8 mouse cellular contexts compared by ENCODE assay signal in the genomic region with DNA sequence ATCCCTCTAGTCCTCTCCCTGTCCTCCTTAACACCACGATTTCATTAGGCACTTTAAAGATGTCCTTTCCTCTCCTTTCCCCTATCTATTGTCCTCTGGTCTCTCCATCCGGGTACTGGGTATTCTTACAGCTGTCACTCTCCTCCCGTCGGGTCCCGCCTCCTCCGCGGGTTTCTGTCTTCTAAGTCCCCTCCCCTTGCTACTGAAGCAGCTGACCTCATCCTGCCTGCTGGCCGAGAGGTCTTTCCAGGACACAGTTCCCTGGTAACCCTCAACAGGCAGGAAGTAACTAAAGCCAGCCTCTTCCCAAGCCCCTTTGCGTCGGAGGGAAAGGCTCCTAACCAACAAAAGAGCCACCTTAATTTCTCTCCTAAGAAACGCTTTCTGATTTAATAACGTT. TPM values are rescaled to one million over a fixed set of nuclear protein-coding genes. Genes with fewer than 3 reads are reported as not detected.
A peak's percentile ranks its signal among the peaks of the same experiment; 100 is the strongest.
DNase-seq lines count a peak whose midpoint lies in the region; ATAC-seq lines count a peak whose summit lies in the region.

No protein-coding gene starts in this region.

- 4% methylated on average over 12 of the region's 12 CpGs for WGBS in hindbrain, embryonic 14.5 days

- H3K4me1 ChIP-seq in hindbrain, embryonic 14.5 days (replicated peaks; ENCODE audit: control insufficient read depth, insufficient read depth, low read length) = no peaks in the 10 kb centered on the region

- H3K9me3 ChIP-seq in hindbrain, embryonic 14.5 days (ENCODE audit: control insufficient read depth, low read length) = no peaks in the 10 kb centered on the region

- no peak overlapping the region for H3K4me3 ChIP-seq in hindbrain, embryonic 14.5 days (replicated peaks; ENCODE audit: low read length)

- 0 out of 2 replicates have a peak overlapping the region, but pooled peaks have one; percentile 4 for H3K9ac ChIP-seq in hindbrain, embryonic 14.5 days

- no peak overlapping the region for H3K4me2 ChIP-seq in hindbrain, embryonic 14.5 days (replicated peaks)

- H3K36me3 ChIP-seq in hindbrain, embryonic 14.5 days (replicated peaks; ENCODE audit: control insufficient read depth, insufficient read depth) = no peaks in the 10 kb centered on the region

- H3K27ac ChIP-seq in hindbrain, embryonic 14.5 days = no peak overlapping the region

- H3K27me3 ChIP-seq in hindbrain, embryonic 14.5 days (ENCODE audit: control insufficient read depth, insufficient read depth, low read length) = no peaks in the 10 kb centered on the region

- peak; percentile 97 for DNase-seq in R1 (ENCODE audit: low read depth, low spot score)
- DNase-seq in cerebellum, adult 9-11 months = peak; percentile 72
- DNase-seq in frontal cortex, postnatal 14 days (ENCODE audit: low spot score in 2 of 2) = peak; percentile 34 to 68
- peak; percentile 38 for DNase-seq in hindbrain, embryonic 14.5 days (ENCODE audit: low spot score)
- peak; percentile 13 to 24 for DNase-seq in left cerebral cortex, adult 18-20 months (ENCODE audit: low spot score in 2 of 2)
- peak; percentile 87 to 92 for DNase-seq in lung, postnatal 4 days
- DNase-seq in right cerebral cortex, adult 18-20 months = peak; percentile 55
- DNase-seq in yolk sac, embryonic 10.5 days (ENCODE audit: low spot score) = peak; percentile 80

- peak; percentile 19; the same call in 1 of the 2 replicates for ATAC-seq in hindbrain, embryonic 14.5 days (ENCODE audit: low FRiP score)

RNA-seq across cellular contexts. Expression of a gene that starts 5.4 kb away (rescaled TPM):
- polyA plus RNA-seq in hindbrain, embryonic 14.5 days (2014; fragmentation: Nextera tagmentation; extraction: Ambion mirVana) = 36.1 and 36.9 TPM in 2 replicates
- total RNA-seq in left cerebral cortex, adult 18-20 months (2021) = 10 to 100 TPM; 28.8 to 32.0 TPM

RNA-seq across cellular contexts. Expression of a gene that starts 26.1 kb away (rescaled TPM):
- polyA plus RNA-seq in hindbrain, embryonic 14.5 days (2014; fragmentation: Nextera tagmentation; extraction: Ambion mirVana) = 185 and 192 TPM in 2 replicates
- 10 to 100 TPM; 58.7 to 70.7 TPM for total RNA-seq in left cerebral cortex, adult 18-20 months (2021)

Comparison
In these comparisons a context has a peak if more than half of its experiments do, and no peak if none do; other contexts are left out.
1. DNase-seq: peak in every context shown above with its lines; median percentile 97 in R1; 90 in lung, postnatal 4 days; 80 in yolk sac, embryonic 10.5 days; 72 in cerebellum, adult 9-11 months; 55 in right cerebral cortex, adult 18-20 months; 51 in frontal cortex, postnatal 14 days; 38 in hindbrain, embryonic 14.5 days; 18 in left cerebral cortex, adult 18-20 months.